Mouse (Mus musculus): ENCODE measurements at regions not wholly inside any gene's neighbourhood (a gene's known extent, or its start where the extent isn't known, plus 50 kb on each side); places are given as distances from the start of the nearest gene placed in this dataset.
A peak's percentile ranks its signal among the peaks of the same experiment; 100 is the strongest.

- H3K27me3 ChIP-seq = no peaks in the 10 kb centered on the region
- H3K27ac ChIP-seq (replicated peaks) = no peak overlapping the region
- H3K4me2 ChIP-seq = peak overlapping the region; percentile 27
- H3K36me3 ChIP-seq = no peaks in the 10 kb centered on the region
- ATAC-seq (ENCODE audit: low FRiP score, low read depth) = no peak
- no peaks in the 10 kb centered on the region for H3K9me3 ChIP-seq
- H3K9ac ChIP-seq = no peak overlapping the region
- 46% methylated on average over 13 of the region's 13 CpGs for WGBS
- no peak overlapping the region for H3K4me3 ChIP-seq
- peaks cover 13% of the 10 kb centered on the region for H3K4me1 ChIP-seq (replicated peaks)
These were observed 104.2 kb upstream of the Krtap11-1 start for GRCm38 (mm10) chr16:89675009-89675785.

GRCm38 (mm10) chr16:89674159-89674902 is 103.3 kb upstream of the Krtap11-1 start:
- Histone ChIP-seq H3K9ac (no peak overlapping the region), H3K27ac (replicated peaks) (no peak overlapping the region), H3K27me3 (no peaks in the 10 kb centered on the region), H3K4me2 (peak overlapping the region; percentile 27; the same call in 1 of the 2 replicates), H3K36me3 (no peaks in the 10 kb centered on the region), H3K9me3 (no peaks in the 10 kb centered on the region), H3K4me3 (no peak overlapping the region), H3K4me1 (replicated peaks) (peaks cover 13% of the 10 kb centered on the region)
- ATAC-seq (ENCODE audit: low FRiP score, low read depth) = peak; percentile 67
- WGBS = 55% methylated on average over 16 of the region's 16 CpGs

- H3K27me3 ChIP-seq = no peaks in the 10 kb centered on the region
- no peak for ATAC-seq (ENCODE audit: low FRiP score, low read depth)
- H3K4me2 ChIP-seq = no peak overlapping the region
- no peaks in the 10 kb centered on the region for H3K9me3 ChIP-seq
- no peak overlapping the region for H3K4me3 ChIP-seq
- no peak overlapping the region for H3K27ac ChIP-seq (replicated peaks)
- no peak overlapping the region for H3K9ac ChIP-seq
- WGBS = 76% methylated on average over 9 of the region's 9 CpGs
- no peaks in the 10 kb centered on the region for H3K36me3 ChIP-seq
- H3K4me1 ChIP-seq (replicated peaks) = peaks cover 13% of the 10 kb centered on the region
These were observed 100.3 kb upstream of the Krtap11-1 start for GRCm38 (mm10) chr16:89671188-89671726.

GRCm38 (mm10) chr16:89660071-89660470 is 89.1 kb upstream of the Krtap11-1 start:
- no peak overlapping the region for H3K4me2 ChIP-seq
- no peak overlapping the region for H3K27ac ChIP-seq (replicated peaks)
- no peaks in the 10 kb centered on the region for H3K9me3 ChIP-seq
- ATAC-seq (ENCODE audit: low FRiP score, low read depth) = no peak
- no peaks in the 10 kb centered on the region for H3K4me1 ChIP-seq (replicated peaks)
- no peaks in the 10 kb centered on the region for H3K27me3 ChIP-seq
- no peak overlapping the region for H3K9ac ChIP-seq
- no peaks in the 10 kb centered on the region for H3K36me3 ChIP-seq
- no peak overlapping the region for H3K4me3 ChIP-seq
- WGBS = 73% methylated on average over 2 of the region's 2 CpGs

GRCm38 (mm10) chr16:89656036-89656435 is 85.1 kb upstream of the Krtap11-1 start:
- ATAC-seq (ENCODE audit: low FRiP score, low read depth) = no peak
- Histone ChIP-seq H3K36me3 (no peaks in the 10 kb centered on the region), H3K4me1 (replicated peaks) (no peaks in the 10 kb centered on the region), H3K27ac (replicated peaks) (no peak overlapping the region), H3K27me3 (no peaks in the 10 kb centered on the region), H3K4me3 (no peak overlapping the region), H3K9ac (no peak overlapping the region), H3K4me2 (no peak overlapping the region), H3K9me3 (no peaks in the 10 kb centered on the region)
- WGBS = 94% methylated on average over 3 of the region's 3 CpGs

GRCm38 (mm10) chr16:89648651-89649050 is 77.7 kb upstream of the Krtap11-1 start:
- 74% methylated on average over 4 of the region's 4 CpGs for WGBS
- H3K9me3 ChIP-seq = no peaks in the 10 kb centered on the region
- H3K27ac ChIP-seq (replicated peaks) = no peak overlapping the region
- no peaks in the 10 kb centered on the region for H3K27me3 ChIP-seq
- H3K4me3 ChIP-seq = no peak overlapping the region
- no peak for ATAC-seq (ENCODE audit: low FRiP score, low read depth)
- no peaks in the 10 kb centered on the region for H3K36me3 ChIP-seq
- no peaks in the 10 kb centered on the region for H3K4me1 ChIP-seq (replicated peaks)
- H3K4me2 ChIP-seq = no peak overlapping the region
- no peak overlapping the region for H3K9ac ChIP-seq

- Histone ChIP-seq H3K4me3 (no peak overlapping the region), H3K27me3 (no peaks in the 10 kb centered on the region), H3K36me3 (no peaks in the 10 kb centered on the region), H3K9me3 (no peaks in the 10 kb centered on the region), H3K4me2 (no peak overlapping the region), H3K4me1 (replicated peaks) (no peaks in the 10 kb centered on the region), H3K27ac (replicated peaks) (no peak overlapping the region), H3K9ac (no peak overlapping the region)
- WGBS = 45% methylated on average over 9 of the region's 9 CpGs
- ATAC-seq (ENCODE audit: low FRiP score, low read depth) = no peak
These were observed 63.1 kb upstream of the Krtap11-1 start for GRCm38 (mm10) chr16:89633917-89634601.

GRCm38 (mm10) chr16:89632114-89632622 is 61.2 kb upstream of the Krtap11-1 start:
- Histone ChIP-seq H3K9ac (no peak overlapping the region), H3K4me2 (no peak overlapping the region), H3K4me1 (replicated peaks) (no peaks in the 10 kb centered on the region), H3K4me3 (no peak overlapping the region), H3K9me3 (no peaks in the 10 kb centered on the region), H3K27me3 (no peaks in the 10 kb centered on the region), H3K27ac (replicated peaks) (no peak overlapping the region), H3K36me3 (no peaks in the 10 kb centered on the region)
- no peak for ATAC-seq (ENCODE audit: low FRiP score, low read depth)
- WGBS = 57% methylated on average over 6 of the region's 6 CpGs

- WGBS = 94% methylated on average over 9 of the region's 9 CpGs
- Histone ChIP-seq H3K4me2 (no peak overlapping the region), H3K9me3 (no peaks in the 10 kb centered on the region), H3K27me3 (no peaks in the 10 kb centered on the region), H3K36me3 (no peaks in the 10 kb centered on the region), H3K9ac (no peak overlapping the region), H3K4me1 (replicated peaks) (no peaks in the 10 kb centered on the region), H3K27ac (replicated peaks) (no peak overlapping the region), H3K4me3 (no peak overlapping the region)
- ATAC-seq (ENCODE audit: low FRiP score, low read depth) = no peak
These were observed 60.6 kb upstream of the Krtap11-1 start for GRCm38 (mm10) chr16:89631396-89632113.

- H3K9ac ChIP-seq = no peak overlapping the region
- no peaks in the 10 kb centered on the region for H3K9me3 ChIP-seq
- no peak overlapping the region for H3K27ac ChIP-seq (replicated peaks)
- no peaks in the 10 kb centered on the region for H3K36me3 ChIP-seq
- no peak overlapping the region for H3K4me2 ChIP-seq
- WGBS = 95% methylated on average over 12 of the region's 12 CpGs
- no peak overlapping the region for H3K4me3 ChIP-seq
- H3K4me1 ChIP-seq (replicated peaks) = peaks cover 6% of the 10 kb centered on the region; the same call in 1 of the 2 replicates
- H3K27me3 ChIP-seq = no peaks in the 10 kb centered on the region
- ATAC-seq (ENCODE audit: low FRiP score, low read depth) = no peak
These were observed 54.7 kb upstream of the Krtap11-1 start for GRCm38 (mm10) chr16:89625710-89626109.

GRCm38 (mm10) chr16:89625253-89625652 is 54.3 kb upstream of the Krtap11-1 start:
- no peak overlapping the region for H3K4me3 ChIP-seq
- H3K27ac ChIP-seq (replicated peaks) = no peak overlapping the region
- WGBS = 81% methylated on average over 12 of the region's 12 CpGs
- H3K9me3 ChIP-seq = no peaks in the 10 kb centered on the region
- H3K9ac ChIP-seq = no peak overlapping the region
- no peaks in the 10 kb centered on the region for H3K36me3 ChIP-seq
- H3K4me1 ChIP-seq (replicated peaks) = peaks cover 6% of the 10 kb centered on the region; the same call in 1 of the 2 replicates
- no peak overlapping the region for H3K4me2 ChIP-seq
- no peak; the same call in 1 of the 2 replicates for ATAC-seq (ENCODE audit: low FRiP score, low read depth)
- H3K27me3 ChIP-seq = no peaks in the 10 kb centered on the region

All from hindbrain, embryonic 15.5 days (tissue).